Mouse (Mus musculus) thymus, adult 2 months (tissue): ENCODE results near the gene Uba1. TPM values are rescaled to one million over a fixed set of nuclear protein-coding genes. Genes with fewer than 3 reads are reported as not detected.

Experiments used
- DNase-seq: peaks from one replicate; pipeline ENCODE4 v3.0.0; 2021
- H3K27ac ChIP-seq: fragments of 200-500 bp; 2 replicates; pipeline ENCODE4 v1.5.1; 2012; ENCODE audit warnings: low read length, control low read depth; ENCODE audit not compliant: control insufficient read depth, insufficient read depth
- H3K27me3 ChIP-seq: fragments of 200-500 bp; 2 replicates; pipeline ENCODE4 v1.6.1; 2012; ENCODE audit warnings: mild to moderate bottlenecking, low read length, moderate library complexity, mixed read lengths; ENCODE audit not compliant: control insufficient read depth, insufficient read depth
- H3K36me3 ChIP-seq: fragments of 200-500 bp; 2 replicates; pipeline ENCODE4 v1.6.1; 2012; ENCODE audit warnings: mild to moderate bottlenecking, low read length, moderate library complexity; ENCODE audit not compliant: control insufficient read depth, insufficient read depth
- H3K4me1 ChIP-seq: fragments of 200-500 bp; replicated peaks from 2 replicates; pipeline ENCODE4 v1.6.1; 2012; ENCODE audit warnings: low read length; ENCODE audit not compliant: control insufficient read depth, insufficient read depth
- H3K4me3 ChIP-seq: fragments of 200-500 bp; 2 replicates; pipeline ENCODE4 v1.5.1; 2012; ENCODE audit warnings: mild to moderate bottlenecking, low read length, control low read depth, moderate library complexity; ENCODE audit not compliant: control insufficient read depth, insufficient read depth
- CTCF ChIP-seq: fragments of 200-500 bp; IDR thresholded peaks from 2 replicates; pipeline ENCODE4 v1.5.1; 2012; ENCODE audit warnings: mild to moderate bottlenecking, control low read depth, low read length, moderate library complexity, borderline replicate concordance; ENCODE audit not compliant: control insufficient read depth, poor library complexity, insufficient read depth; ENCODE audit errors: extremely low read depth
- POLR2A ChIP-seq: fragments of 200-500 bp; IDR thresholded peaks from 2 replicates; pipeline ENCODE4 v1.6.1; 2012; ENCODE audit warnings: mild to moderate bottlenecking, low read length, control low read depth, moderate library complexity; ENCODE audit not compliant: control insufficient read depth, poor library complexity, insufficient read depth; ENCODE audit errors: extremely low read depth
- WGBS: fragments of 180-500 bp; shearing (Covaris S2); methylation state at CpG from one replicate; pipeline ENCODE4 v1.1.7; 2018; 5-methylcytosine and 5-hydroxymethylcytosine counted together
- polyA plus RNA-seq: library from polyadenylated mRNA; depleted of rRNA; stranded (reverse); fragments of >200 nt; gene quantifications from 2 replicates; pipeline ENCODE4 v1.2.3, GENCODE M21; 2012

Gene Uba1
- polyA plus RNA-seq, 1 experiment, result 429 TPM

DNA sequence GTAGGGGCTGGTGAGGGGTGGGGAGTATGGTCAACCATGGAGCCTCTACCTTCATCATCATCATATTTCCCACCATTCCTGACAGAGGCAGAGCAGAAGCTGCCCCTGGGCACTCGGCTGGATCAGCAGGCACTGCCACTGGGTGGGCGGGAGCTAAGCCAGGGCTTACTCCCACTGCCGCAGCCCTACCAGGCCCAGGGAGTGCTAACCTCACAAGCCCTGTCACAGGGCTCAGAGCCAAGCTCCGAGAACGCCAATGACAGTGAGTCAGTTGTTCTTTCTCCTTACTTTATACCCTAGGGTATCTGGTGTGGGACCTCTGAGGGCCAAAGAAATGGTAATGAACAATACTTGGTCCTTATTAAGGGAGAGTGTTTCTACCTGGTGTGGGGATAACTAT lies 13.3 kb upstream of the Uba1 start:
- H3K27me3 ChIP-seq, result no peaks in the 10 kb centered on the region
- H3K4me3 ChIP-seq, result no peak overlapping the region
- no peaks in the 10 kb centered on the region for H3K4me1 ChIP-seq
- H3K27ac ChIP-seq, result no peak overlapping the region
- DNase-seq, result no peak
- TF ChIP-seq CTCF (no peak), POLR2A (no peak)
- WGBS, result 100% methylated on average over 5 of the region's 5 CpGs
- H3K36me3 ChIP-seq, result peaks cover 38% of the 10 kb centered on the region

DNA sequence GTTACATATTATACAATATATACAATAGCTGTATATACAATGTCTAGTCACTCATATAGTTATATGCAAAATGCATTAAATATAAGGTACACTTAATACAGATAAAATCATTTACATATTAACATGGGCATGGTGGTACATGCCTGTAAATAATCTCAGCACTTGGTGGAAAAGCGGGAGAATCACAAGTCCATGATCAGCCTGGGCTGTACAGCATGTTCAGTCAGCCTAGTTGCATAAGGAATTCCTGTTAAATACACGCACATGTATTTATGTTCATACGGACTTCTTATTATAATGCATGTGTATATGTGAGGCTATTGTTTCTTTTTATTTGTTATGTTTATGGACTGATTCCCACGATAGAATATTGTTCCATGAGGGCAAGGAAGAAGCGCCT lies 533 bp upstream of the Uba1 start:
- no peak overlapping the region for H3K27ac ChIP-seq
- 11% methylated on average over 5 of the region's 5 CpGs for WGBS
- no peak for DNase-seq
- no peak overlapping the region for H3K4me3 ChIP-seq
- no peaks in the 10 kb centered on the region for H3K27me3 ChIP-seq
- TF ChIP-seq CTCF (no peak), POLR2A (no peak)
- H3K4me1 ChIP-seq, result 0 out of 2 replicates have a peak, but pooled peaks cover 2% of the 10 kb centered on the region
- H3K36me3 ChIP-seq, result no peaks in the 10 kb centered on the region

DNA sequence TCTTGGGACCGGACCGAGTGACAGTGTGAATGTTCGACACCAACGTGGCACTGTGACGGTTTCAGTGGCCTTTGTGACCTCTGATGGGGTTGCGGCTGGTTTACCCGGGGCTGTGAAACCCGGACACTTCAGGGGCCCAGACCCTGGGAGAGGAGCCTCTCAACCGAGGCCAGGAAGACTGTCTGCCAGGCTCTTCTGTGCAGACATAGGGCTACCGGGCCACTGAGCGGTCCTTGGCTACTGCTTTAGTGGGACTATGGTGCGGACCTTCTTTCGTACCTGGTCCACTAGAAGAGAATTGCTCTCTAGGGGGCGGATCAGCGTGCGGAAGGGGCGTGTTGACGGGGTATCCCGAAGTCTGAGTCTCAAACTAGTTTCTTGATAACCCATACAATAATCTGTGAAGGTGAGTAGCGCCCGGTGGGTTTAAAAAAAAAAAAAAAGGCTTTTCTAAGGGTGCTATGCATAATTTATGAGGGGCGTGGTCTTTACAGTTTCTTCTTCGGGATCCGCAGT lies 823 bp downstream of the Uba1 start:
- under 1% methylated on average over 24 of the region's 24 CpGs for WGBS
- H3K27ac ChIP-seq, result peak overlapping the region; percentile 93
- peak overlapping the region; percentile 80 for H3K4me3 ChIP-seq

DNA sequence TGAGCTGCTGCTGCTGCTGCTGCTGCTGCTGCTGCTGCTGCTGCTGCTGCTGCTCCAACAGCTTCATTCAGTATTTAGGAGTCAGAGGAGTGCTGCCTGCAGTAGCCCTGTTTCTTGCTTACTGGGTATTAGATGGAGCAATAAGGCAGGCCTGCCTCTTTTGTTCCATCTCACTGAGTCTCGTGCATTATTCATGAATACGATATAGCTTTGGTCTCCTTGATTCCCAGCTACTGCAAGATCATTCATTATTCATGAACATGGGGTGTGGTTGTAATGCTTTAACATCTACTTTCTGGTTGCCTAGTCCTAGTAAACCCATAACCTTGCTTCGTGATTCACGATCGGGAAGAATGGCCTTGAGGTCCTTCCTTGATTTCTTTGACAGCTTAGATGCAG lies 4.2 kb downstream of the Uba1 start:
- TF ChIP-seq CTCF (no peak), POLR2A (no peak)
- 31% methylated on average over 5 of the region's 5 CpGs for WGBS
- no peak overlapping the region for H3K4me3 ChIP-seq
- DNase-seq, result no peak
- H3K27ac ChIP-seq, result no peak overlapping the region
- H3K36me3 ChIP-seq, result no peaks in the 10 kb centered on the region
- peaks cover 2% of the 10 kb centered on the region; the same call in 1 of the 2 replicates for H3K4me1 ChIP-seq
- H3K27me3 ChIP-seq, result no peaks in the 10 kb centered on the region

More for the DNA sequence above, 823 bp downstream of the Uba1 start:
- Histone ChIP-seq H3K36me3 (no peaks in the 10 kb centered on the region), H3K27me3 (no peaks in the 10 kb centered on the region), H3K4me1 (0 out of 2 replicates have a peak, but pooled peaks cover 2% of the 10 kb centered on the region)
- peak; percentile 31 for DNase-seq
- no peak for TF ChIP-seq CTCF
- TF ChIP-seq POLR2A, result no peak

DNA sequence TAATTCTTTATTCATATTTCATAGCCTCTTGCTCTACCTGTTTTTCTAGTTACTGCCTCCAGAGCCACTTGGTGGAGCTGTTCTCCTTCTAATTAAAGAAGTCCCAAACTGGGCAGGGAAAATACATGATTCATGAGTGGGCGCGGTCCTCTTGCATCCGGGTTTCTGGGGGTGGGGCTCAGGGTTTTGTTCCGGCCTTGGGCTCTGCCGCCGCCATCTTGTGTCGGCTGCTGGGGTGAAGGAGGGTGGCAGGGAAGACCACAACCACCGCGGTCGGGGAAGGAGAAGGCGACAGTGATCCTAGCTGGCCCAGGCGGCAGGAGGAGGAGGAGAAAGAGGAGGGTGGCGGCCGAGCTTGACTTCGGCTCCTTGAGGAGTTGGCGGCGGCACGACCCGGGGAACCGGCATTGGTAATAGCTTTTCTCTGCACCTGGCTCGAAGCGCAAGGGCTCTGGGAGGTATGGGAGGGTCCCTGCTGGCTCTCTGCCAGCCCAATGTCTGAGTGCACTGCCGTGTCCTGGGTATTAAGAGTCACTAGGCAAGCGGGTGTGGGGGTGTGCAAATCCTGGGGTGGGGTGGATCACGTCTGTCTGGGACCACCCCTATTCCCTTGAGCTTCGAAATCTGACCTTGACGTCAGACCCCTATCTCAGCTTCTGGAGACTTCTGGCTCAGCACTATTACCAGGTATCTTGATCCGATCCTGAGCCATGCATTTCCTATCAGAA lies 4.8 kb downstream of the Uba1 start:
- peak overlapping the region; percentile 100 for H3K4me3 ChIP-seq
- H3K27ac ChIP-seq, result peak overlapping the region; percentile 64
- peak; percentile 45; the same call in 1 of the 2 replicates for TF ChIP-seq POLR2A
- TF ChIP-seq CTCF, result 0 out of 2 replicates have a peak, but pooled peaks have one; percentile 24
- H3K36me3 ChIP-seq, result peaks cover 4% of the 10 kb centered on the region; the same call in 1 of the 2 replicates
- peaks cover 2% of the 10 kb centered on the region; the same call in 1 of the 2 replicates for H3K4me1 ChIP-seq
- no peaks in the 10 kb centered on the region for H3K27me3 ChIP-seq
- WGBS, result 2% methylated on average over 20 of the region's 28 CpGs
- DNase-seq, result peak; percentile 83

DNA sequence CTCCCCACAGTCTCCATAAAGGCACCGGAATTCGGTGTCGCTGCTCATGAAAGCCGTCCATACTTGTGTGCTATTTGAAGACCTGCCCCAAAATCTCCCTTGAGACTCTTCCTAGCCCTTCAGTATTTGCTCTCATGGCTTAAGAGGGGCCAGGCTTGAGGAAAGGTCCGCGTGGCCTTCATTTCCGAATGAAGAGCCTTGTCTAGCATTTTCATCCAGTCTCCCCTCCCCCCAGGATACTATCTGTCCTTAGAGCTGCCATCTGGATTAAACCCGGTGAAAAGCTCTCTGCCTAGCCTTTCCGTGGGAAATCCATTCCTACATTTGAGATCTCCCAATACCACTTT lies 5.3 kb downstream of the Uba1 start:
- Histone ChIP-seq H3K4me3 (peak overlapping the region; percentile 100), H3K27ac (peak overlapping the region; percentile 64), H3K4me1 (peaks cover 2% of the 10 kb centered on the region; the same call in 1 of the 2 replicates), H3K36me3 (peaks cover 10% of the 10 kb centered on the region), H3K27me3 (no peaks in the 10 kb centered on the region)
- 3% methylated on average over 9 of the region's 9 CpGs for WGBS
- DNase-seq, result peak; percentile 3
- TF ChIP-seq CTCF (no peak), POLR2A (no peak)
